Mouse (Mus musculus): ENCODE results near the gene Ccr8. TPM values are rescaled to one million over a fixed set of nuclear protein-coding genes. Genes with fewer than 3 reads are reported as not detected.
"Not testable (repeated sequence)": the region's sequence is repeated elsewhere in the genome, so short reads cannot be mapped to it uniquely, and the experiment has no call there.

Gene Ccr8
- total RNA-seq, 2 experiments from 2014 or later: not detected

DNA sequence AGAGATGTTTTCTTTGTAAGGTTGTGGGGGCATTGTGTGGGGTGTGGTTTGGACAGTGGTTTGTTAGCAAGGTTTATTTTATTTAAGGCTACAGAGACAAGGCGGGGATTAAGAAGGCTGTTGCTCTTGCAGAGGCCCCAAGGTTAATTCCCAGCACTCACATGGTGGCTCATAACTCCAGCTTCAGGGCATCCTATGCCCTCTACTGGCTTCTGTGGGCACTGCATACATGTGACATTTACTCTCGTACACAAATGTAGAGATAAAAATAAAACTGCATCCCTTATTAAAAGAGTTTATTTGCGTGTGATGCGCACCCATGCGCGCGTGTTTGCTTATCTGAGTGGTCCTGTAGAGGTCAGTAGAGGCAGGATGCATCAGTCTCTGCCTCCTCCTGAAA, 2.8 kb upstream of the Ccr8 start:
- no peak for DNase-seq (ENCODE audit: extremely low spot score in 1 of 2, low spot score in 1 of 2)

DNA sequence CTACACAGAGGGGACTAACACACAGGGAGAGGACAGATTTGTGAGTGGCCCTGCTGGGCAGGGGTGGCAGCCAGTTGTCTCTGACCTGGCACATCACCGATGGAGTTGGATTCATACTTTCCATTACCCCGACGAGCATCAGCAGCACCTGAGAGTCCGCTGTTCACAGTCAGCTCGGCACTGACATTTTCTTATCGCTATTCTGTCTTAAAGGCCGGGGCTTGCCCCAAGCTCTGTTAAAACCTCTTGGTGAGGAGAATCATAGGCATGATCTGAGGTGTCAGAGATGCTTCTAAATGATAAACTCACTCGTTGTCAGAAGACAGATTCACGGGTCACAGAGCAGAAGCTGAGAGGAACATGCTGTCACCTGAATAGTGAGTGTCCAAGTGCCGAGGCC, 828 bp upstream of the Ccr8 start:
- DNase-seq (ENCODE audit: extremely low spot score in 1 of 2, low spot score in 1 of 2): no peak

DNA sequence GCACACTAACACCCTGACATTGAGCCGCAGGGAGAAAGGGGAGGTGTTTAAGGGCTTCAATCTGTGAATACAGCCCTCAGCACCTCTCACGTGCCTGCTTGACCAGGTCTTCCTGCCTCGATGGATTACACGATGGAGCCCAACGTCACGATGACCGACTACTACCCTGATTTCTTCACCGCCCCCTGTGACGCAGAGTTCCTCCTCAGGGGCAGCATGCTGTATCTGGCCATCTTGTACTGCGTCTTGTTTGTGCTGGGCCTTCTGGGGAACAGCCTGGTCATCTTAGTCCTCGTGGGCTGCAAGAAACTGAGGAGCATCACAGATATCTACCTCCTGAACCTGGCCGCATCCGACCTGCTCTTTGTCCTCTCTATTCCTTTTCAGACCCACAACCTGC, 1.8 kb downstream of the Ccr8 start:
- no peak for DNase-seq (ENCODE audit: extremely low spot score in 1 of 2, low spot score in 1 of 2)

DNA sequence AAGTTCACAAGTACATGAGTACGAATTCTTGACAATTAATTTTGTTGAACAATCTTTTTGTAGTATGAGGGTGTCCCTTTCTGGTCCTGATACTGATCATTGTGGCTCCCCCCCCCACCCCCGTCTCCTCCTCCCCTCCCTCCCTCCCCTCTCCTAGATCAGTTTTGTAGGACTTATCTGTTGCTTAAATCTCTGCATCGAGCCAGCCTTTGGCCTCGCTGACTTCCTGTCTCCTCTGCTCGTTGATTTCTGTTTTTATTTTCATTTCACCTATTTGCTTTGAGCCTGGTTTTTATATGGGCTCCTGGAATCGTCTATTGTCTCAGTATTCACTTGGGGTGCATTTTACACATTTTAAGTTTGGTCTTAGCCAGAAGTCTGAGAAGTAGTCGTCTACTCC, 4.0 kb downstream of the Ccr8 start:
- no peak for DNase-seq (ENCODE audit: extremely low spot score in 1 of 2, low spot score in 1 of 2)

DNA sequence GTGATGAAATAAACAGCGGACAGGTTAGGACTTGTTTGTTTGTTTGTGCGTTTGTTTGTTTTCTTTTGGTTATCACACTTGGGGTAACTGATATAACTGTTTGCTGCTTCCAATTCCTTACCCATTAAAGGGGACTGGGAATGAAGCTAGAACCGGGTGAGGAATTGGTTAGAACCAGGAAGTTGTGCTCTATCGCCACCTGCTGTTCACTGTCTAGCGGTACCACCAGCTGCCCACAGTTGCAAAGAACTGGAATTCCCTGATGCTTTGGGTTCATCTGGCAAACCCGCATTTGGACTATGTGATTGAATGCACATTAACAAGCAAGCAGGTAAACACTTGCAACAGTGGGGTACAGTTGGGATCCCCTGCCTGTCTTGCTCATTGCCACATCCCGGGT, 6.8 kb downstream of the Ccr8 start:
- peak; percentile 51 to 84 for DNase-seq (ENCODE audit: extremely low spot score in 1 of 2, low spot score in 1 of 2)

DNA sequence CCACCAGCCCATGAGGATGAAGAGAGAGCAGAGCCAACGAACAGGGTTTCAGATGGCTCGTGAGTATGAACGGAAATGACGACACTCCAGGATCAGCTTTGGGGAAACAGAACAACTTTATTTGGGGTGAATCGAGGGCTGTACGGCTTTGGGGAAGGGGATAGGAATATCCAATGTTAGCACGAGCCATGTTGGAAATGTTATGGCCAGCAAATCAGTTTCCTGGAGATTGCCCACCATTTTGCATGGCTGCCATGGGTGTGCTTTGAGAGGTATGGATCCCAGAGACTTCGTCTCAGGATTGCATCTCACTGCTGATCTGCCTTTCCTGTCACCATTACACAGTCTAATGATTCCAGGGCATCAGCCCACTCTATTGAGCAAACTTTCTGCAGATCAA, 7.4 kb downstream of the Ccr8 start:
- DNase-seq (ENCODE audit: extremely low spot score in 1 of 2, low spot score in 1 of 2): no peak

DNA sequence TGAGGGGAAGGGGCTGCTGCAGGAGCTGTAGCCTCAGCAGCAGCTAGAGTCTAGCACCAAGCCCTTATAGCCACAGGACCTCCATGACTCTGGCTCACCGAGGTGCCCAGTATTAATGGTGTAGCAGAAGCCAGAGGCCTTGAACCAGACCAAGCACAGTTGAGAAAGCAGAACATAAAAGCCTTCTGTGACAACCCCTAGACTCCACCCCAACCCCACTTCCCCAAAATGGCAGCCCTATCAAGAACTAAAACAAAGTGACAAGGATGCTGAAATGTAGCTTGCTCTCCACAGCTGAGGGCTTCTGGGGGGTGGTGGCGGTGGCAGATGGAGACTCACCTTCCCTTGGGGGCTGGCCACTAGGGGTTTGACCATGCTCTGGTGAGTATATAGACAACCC, 9.3 kb downstream of the Ccr8 start:
- DNase-seq (ENCODE audit: extremely low spot score in 1 of 2, low spot score in 1 of 2): no peak

DNA sequence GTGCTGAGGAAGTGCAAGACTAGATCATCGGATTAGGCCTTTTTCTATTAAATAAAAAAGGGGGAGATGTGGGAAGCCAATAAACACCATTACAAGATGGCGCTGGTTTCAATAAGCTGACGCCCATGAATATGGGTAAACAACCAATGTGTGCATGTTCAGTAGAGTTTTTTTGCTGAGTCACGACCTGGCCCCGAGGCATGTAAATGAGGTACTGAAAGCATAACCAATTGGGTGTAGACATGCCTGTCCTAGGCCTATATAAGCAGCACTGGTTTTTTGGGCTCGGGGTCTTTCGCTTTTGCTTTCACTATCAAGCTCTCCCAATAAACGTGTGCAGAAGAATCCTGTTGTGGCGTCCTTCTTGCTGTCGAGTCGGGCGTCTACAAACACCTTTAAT, 17.0 kb downstream of the Ccr8 start:
- not testable (repeated sequence) for DNase-seq (ENCODE audit: extremely low spot score in 1 of 2, low spot score in 1 of 2)

DNA sequence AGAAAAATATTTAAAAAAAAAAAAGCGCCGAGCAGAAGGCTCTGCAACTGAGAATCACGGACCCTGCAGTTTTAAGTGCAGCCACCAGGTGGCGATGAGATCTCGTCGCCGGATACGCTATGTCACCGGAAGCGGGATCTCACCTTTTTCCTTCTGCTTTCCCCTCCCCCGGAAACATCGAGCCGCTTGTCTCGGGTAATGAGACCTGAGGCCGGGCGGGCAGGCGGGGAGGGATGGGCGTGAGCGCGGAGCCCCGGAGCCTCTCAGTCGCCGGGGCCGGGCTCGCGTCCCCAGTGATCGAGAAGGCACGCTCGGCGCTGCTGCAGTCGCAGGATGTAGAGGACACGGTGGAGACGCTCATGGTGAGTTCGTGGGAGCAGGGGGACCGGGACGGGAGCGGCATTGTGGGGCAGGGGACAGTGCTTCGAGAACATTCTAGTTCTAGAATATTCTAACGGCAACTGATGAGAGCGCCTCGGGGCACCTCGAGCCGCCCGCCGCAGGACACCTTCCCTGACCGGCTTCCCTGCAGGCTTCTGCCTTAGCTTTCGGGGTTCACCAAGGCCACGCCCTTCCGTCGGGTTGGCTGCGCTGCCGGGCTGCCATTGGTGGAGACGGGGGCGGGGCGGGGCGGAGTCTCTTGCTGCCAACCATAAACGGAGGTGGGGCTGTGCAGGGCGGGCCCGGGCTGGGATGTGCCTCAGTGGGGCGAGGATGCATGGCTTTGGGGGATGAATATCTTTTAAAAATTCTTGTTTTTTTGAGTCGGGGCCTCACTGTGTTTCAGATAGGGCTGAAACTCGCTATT, 18.5 kb downstream of the Ccr8 start, which contains the start of gene Slc25a38:
TSS of gene Slc25a38 (plus strand) at position 164 of the 808 bp plus-strand sequence.
- peak; percentile 91 for DNase-seq (ENCODE audit: extremely low spot score in 1 of 2, low spot score in 1 of 2)

DNA sequence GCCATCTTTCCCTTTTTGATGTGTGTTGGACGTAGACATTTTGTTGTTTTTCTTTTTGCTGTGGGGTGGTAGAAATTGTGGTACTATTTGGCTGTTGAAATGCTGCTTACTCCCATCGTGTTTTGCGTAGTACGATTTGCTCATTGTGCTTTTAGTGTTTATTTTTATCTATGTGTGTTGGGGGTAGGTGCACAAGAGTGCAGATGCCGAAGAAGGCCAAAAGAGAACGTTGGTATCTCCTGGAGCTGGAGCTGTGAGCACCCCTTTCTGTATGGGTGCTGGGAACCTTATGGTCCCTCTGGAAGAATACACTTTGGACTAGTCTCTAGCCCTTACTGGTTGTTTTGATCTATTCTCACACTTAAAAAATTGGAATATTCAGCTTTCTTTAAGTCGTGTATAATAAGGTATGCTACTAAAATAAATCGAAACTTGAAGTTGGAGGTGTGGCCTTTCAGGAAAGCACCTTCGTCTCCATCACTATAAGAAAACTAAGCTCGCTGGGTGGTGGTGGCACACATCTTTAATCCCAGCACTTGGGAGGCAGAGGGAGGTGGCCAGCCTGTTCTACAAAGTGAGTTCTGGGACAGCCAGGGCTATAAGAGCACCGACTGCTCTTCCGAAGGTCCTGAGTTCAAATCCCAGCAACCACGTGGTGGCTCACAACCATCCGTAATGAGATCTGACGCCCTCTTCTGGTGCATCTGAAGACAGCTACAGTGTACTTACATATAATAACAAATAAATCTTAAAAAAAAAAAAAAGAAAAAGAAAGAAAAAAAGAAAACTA, 19.4 kb downstream of the Ccr8 start:
- DNase-seq (ENCODE audit: extremely low spot score in 1 of 2, low spot score in 1 of 2): no peak

DNA sequence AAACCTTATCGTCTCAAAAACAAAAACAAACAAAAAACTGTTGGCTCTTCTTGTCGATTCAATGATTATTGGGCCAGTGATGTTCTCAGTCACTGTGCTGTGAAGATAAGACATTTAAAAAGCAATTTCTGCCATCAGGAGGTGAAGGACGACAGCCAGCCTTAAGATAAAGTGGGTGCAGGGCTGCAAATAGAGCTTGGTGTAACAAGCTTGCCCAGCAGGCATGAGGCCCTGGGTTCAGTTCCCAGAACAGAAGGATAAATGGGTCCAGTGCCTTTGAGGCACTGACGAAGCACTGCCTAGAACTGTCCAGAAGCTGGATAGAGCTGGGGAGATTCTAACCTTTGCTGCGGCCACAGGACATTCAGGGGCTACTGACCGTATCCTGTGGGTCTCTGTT, 20.6 kb downstream of the Ccr8 start:
- DNase-seq (ENCODE audit: extremely low spot score in 1 of 2, low spot score in 1 of 2): no peak

DNA sequence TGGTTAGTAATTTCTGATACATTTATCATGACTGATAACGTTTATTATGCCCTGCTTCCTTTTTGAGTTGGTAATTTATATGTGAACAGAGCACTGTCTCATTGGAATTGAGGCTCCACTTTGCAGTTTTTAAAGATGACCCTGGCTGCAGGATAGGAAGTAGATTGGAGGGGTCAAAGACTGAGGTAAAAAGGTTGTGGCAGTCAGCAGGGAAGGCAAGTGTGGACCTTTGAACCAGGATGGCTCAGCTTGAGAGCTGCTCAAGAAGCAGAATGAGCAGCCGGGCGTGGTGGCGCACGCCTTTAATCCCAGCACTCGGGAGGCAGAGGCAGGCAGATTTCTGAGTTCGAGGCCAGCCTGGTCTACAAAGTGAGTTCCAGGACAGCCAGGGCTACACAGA, 21.5 kb downstream of the Ccr8 start:
- DNase-seq (ENCODE audit: extremely low spot score in 1 of 2, low spot score in 1 of 2): no peak

DNA sequence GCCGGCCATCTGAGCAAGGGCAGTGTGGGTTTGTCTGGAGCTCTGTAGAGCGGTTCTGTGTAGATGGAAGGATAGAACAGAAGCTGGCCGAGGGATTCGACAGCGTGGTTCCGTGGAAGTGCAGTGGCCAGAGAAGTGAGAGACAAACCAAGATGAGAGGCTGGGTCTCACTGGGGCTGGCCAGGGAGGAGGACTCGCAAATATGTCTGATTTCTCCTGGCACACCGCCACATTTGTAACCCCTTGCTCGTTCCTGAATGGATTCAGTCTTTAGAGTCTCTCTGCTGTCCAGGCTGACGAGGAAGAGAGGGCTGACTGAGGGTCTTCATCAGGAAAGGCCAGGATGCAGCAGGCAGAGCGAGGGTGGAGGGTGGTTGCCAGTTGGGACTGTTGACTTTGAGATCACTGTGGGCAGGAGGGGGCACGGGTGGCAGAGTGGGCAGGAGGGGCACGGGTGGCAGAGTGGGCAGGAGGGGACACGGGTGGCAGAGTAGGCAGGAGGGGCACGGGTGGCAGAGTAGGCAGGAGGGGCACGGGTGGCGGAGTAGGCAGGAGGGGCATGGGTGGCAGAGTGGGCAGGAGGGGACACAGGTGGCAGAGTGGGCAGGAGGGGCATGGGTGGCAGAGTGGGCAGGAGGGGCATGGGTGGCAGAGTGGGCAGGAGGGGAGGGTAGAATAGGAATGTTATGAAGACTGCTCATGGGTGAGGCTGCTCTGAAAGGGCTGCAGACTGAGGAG, 22.3 kb downstream of the Ccr8 start:
- DNase-seq (ENCODE audit: extremely low spot score in 1 of 2, low spot score in 1 of 2): no peak

DNA sequence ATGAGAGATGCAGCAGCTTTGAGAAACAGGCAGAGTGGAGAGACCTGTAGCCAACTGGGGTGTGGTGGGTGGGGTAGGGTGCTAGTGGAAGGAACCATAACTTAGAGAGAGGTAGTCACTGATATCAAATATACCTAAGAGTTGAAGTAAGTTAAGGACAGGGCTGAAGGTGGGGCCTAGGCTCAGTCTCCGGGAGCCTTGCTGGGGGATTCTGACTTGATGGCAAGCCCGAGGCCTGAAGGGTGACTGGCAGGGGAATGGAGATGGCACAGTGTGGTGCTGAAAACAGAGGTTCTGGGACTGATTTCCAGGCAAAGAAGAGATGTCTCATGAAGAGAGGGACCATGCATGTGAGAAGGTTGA, 22.9 kb downstream of the Ccr8 start:
- no peak for DNase-seq (ENCODE audit: extremely low spot score in 1 of 2, low spot score in 1 of 2)

DNA sequence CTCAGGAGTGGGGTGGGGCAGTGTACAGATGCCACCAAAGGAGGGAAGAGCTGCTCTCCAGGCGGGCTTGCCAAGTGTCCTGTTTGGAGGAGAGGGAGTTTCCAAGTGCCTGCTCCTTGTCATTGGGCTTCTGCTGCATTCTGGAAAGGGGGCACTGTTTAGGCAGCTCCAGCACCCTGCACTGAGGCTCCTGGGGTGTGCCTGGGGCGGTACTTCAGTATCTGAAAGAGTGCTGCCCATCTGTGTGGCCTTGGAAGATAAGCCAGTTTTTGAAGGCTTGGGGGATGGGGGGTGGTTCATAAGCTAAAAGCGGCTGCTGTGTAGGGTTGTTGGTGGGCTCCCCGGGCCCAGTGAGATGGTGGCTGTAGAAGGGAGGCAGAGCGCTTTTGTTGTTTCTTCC, 23.7 kb downstream of the Ccr8 start:
- DNase-seq (ENCODE audit: extremely low spot score in 1 of 2, low spot score in 1 of 2): no peak

DNA sequence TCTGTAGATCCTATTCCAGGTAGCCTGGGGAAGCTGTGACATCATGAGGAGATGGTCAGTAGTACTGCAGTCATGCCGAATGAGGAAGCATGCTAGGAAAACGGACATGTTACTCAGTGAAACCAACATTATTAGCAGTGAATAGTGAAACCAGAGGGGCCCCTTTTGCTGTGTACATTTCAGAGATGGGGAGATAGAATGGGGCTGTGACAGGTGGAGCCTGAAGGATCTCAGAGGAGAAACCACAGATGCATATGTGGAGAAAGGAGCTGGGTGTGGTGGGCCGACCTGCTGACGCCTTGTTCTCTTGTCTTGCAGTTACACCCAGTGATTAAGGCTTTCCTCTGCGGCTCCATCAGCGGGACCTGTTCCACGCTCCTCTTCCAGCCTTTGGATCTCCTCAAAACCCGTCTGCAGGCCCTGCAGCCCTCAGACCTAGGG, 24.3 kb downstream of the Ccr8 start:
- DNase-seq (ENCODE audit: extremely low spot score in 1 of 2, low spot score in 1 of 2): no peak

DNA sequence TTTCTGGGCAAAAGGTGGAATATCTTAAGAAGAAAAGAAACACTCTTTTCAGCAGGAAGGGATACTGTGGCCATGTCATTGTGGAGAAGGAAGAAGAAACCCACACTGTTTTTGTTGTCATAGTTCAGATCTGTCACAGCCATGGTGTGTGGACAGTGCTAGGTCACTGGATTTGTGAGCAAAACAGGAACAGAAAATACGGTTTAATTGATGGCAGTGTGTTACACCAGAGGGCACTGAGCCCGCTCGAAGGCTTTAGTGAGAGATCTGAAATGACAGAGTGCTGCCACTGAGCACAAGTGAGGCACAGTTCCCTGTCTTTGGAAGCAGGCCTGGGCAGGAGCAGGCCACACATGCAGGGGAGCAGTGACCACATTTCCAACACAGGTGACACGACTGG, 26.3 kb downstream of the Ccr8 start:
- no peak for DNase-seq (ENCODE audit: extremely low spot score in 1 of 2, low spot score in 1 of 2)

DNA sequence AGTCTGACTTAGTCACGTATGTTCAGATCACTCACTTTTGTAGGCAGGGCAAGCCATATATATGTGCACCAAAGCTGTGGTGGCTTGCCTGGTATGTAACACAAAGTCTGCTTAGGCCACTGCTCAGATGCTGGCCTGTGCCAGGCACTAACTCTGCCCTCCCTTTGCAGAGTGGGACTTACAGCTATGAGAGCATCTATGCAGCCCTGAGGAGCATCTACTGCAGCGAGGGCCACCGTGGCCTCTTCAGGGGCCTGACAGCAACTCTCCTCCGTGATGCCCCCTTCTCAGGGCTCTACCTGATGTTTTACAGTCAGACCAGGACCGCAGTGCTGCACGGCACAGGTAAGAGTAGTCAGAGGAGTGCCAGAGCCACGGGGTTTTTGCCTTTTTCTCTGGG, 28.6 kb downstream of the Ccr8 start:
- no peak for DNase-seq (ENCODE audit: extremely low spot score in 1 of 2, low spot score in 1 of 2)

DNA sequence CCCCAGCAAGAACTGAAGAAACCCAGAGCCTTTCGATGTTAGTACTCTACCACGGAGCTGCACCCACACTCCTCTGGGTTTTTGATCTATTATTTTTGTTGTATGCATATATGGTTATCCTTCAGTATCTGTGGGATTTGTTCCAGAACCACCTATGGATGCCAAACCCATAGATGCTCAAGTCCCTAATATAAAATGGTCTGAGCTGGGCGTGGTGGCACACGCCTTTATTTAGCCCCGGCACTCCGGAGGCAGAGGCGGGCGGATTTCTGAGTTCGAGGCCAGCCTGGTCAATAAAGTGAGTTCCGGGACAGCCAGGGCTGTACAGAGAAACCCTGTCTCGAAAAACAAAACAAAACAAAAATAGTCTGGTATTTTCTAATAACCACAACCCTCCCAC, 35.0 kb downstream of the Ccr8 start:
- no peak for DNase-seq (ENCODE audit: extremely low spot score in 1 of 2, low spot score in 1 of 2)

DNA sequence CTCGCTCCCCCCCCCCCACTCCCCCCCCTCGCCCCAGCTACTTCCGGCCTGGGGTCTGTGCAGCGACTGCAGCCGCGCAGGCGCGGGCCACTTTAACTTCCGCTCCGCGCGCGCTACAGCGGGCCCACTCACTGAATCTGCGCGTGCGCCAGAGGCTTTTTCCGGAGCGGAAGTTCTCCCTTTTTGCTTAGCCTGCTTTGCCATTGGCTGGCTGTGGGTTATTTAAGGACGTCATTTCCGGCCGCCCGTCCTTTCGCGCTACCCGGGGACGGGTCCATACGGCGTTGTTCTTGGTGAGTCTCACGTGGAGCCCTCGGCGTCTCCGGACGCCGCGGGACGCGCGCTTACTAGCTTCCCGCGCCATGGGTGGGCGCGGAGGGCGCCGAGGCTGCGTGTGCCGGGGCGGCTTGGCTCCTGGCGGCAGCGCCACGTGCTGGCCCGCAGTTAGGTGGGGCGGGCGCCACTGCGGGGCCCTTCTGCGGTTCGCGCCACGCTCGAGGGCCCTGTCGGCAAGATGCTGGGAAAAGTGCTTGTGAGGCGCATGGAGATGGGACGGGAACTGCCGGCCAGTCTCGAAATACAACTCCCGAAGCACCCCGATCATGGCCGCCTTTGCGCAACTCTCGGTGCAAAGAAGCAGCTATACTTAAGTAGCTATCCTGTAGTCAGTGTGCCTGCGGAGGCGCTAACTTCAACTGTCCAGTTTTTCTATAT, 35.8 kb downstream of the Ccr8 start, which contains the start of gene Rpsa:
TSS of gene Rpsa (plus strand) at position 152 of the 714 bp plus-strand sequence.
- peak; percentile 87 to 91 for DNase-seq (ENCODE audit: extremely low spot score in 1 of 2, low spot score in 1 of 2)
